Mouse (Mus musculus): ENCODE results near the gene Nr1d1.
A peak's percentile ranks its signal among the peaks of the same experiment; 100 is the strongest.

Nr1d1 gene

GRCm38 (mm10) chr11:98774582-98775347, at the start of gene Nr1d1:
Gene Nr1d1 (minus strand): TSS chr11:98775333.
- no peak for DNase-seq

- no peak for DNase-seq
These were observed 45.8 kb upstream of the Nr1d1 start for GRCm38 (mm10) chr11:98820968-98821367.

DNA sequence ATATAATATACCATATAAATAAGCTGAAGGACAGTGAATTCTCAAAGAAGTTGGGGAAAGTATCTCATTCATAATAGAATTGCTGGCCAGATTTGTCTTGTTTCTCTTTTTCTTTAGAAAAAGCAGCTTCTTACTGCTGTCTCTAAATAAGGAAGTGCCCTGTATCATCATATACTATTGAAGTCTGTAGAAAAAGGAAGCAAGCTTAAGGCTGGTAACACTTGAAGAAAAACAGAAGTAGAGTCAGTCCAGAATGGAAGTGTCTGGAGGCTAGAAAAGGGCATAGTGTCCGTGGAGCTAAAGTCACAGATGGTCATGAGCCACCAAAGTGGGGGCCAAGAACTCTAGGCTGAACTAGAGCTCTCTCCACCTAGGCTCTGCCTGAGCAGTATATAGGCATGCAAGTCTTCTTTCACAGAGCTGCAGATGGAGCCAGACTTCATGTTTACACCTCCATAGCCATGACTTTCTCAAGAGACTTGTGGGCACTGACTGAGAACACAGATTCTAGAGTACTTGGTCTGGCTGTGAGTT, 41.6 kb upstream of the Nr1d1 start:
- no peak for DNase-seq

DNA sequence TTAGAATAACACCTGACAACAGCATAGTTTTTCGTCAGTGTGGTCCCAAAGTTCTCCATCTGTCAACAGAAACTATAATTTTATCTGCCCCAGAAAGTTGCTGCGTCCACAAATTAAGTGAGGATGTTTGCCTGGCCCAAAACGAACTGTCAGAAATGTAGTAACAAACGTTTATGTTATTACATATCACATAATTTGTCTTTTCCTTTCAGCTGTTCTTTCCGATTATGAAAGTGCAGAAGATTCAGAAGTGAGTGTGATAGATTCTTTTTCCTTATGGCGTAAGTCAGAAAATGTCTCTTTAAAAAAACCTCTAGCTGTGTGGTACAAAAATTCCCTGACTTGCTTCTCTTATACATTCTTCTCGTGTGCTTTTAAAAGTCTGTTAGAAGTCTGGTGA, 35.6 kb upstream of the Nr1d1 start:
- DNase-seq: no peak

GRCm38 (mm10) chr11:98809457-98810290, 34.5 kb upstream of the Nr1d1 start:
- DNase-seq: peak; percentile 99

GRCm38 (mm10) chr11:98808417-98808816, 33.3 kb upstream of the Nr1d1 start:
- no peak for DNase-seq

- DNase-seq: no peak
These were observed 29.5 kb upstream of the Nr1d1 start, which contains the start of gene Casc3 for GRCm38 (mm10) chr11:98804605-98805004. Gene Casc3 (plus strand): TSS chr11:98804905.

GRCm38 (mm10) chr11:98797909-98798308, 22.8 kb upstream of the Nr1d1 start:
- DNase-seq: no peak

- no peak for DNase-seq
These were observed 22.2 kb upstream of the Nr1d1 start for GRCm38 (mm10) chr11:98797306-98797705.

- DNase-seq: peak; percentile 64
These were observed 21.5 kb upstream of the Nr1d1 start for GRCm38 (mm10) chr11:98796515-98797216.

DNA sequence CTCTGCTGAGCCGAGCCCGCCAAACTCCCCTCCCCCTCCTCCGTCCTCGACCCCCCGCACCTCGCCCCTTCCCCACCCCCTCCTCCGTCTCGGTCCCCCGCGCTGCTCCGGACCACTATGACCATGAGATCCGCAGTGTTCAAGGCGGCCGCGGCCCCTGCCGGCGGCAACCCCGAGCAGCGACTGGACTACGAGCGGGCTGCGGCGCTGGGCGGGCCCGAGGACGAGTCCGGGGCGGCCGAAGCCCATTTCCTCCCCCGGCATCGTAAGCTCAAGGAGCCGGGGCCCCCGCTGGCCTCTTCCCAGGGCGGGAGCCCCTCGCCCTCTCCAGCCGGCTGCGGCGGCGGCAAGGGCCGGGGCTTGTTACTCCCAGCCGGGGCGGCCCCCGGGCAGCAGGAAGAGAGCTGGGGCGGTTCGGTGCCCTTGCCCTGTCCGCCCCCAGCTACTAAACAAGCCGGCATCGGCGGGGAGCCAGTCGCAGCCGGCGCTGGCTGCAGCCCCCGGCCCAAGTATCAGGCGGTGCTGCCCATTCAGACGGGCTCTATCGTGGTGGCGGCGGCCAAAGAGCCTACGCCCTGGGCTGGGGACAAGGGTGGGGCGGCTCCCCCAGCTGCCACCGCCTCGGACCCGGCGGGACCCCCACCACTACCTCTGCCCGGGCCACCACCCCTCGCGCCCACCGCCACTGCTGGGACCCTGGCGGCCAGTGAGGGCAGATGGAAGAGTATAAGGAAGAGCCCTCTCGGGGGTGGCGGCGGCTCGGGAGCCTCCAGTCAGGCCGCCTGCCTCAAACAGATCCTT, 20.8 kb upstream of the Nr1d1 start:
- peak; percentile 50 for DNase-seq

DNA sequence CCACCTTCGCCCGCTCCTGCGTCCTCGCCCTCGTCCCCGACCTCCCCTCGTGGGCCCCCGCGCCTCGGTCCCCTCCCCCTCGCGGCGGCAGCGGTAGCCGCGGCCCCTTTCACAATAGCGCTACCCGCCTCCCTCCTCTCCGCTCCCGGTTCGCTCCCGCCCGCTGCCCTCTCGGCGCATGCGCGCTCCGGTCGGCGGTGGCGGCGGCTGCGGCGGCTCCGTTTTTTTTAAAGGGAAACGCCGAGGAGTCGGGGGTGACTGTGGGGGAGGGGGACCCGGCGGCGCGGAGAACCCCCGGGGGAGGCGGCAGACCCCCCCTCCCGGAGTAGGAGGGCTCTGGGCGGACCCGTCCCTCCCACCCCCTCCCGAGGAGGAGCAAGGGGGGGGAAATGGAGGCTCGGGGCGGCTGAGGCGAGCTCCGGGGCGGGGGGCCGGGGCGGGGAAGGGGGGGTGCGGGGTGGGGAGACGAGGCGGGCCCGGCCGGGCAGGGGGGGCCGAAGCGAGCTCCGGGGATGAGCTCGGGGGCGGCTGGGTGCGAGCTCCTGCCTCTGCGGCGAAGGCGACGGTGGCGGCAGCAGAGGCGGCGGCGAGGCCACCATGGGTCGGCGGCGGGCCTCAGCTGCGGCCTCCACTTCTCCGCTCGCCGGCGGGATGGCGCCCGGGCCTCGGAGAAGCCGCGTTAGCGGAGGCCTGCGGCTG, 20.0 kb upstream of the Nr1d1 start, which contains the start of gene Msl1:
Gene Msl1 (plus strand): TSS at position 502 of the 699 bp plus-strand sequence.
- peak; percentile 89 for DNase-seq

GRCm38 (mm10) chr11:98794469-98795014, 19.4 kb upstream of the Nr1d1 start:
- DNase-seq: peak; percentile 82

GRCm38 (mm10) chr11:98792081-98792480, 16.9 kb upstream of the Nr1d1 start:
- no peak for DNase-seq

GRCm38 (mm10) chr11:98791448-98791847, 16.3 kb upstream of the Nr1d1 start:
- no peak for DNase-seq

- DNase-seq: no peak
These were observed 15.6 kb upstream of the Nr1d1 start for GRCm38 (mm10) chr11:98790631-98791205.

DNA sequence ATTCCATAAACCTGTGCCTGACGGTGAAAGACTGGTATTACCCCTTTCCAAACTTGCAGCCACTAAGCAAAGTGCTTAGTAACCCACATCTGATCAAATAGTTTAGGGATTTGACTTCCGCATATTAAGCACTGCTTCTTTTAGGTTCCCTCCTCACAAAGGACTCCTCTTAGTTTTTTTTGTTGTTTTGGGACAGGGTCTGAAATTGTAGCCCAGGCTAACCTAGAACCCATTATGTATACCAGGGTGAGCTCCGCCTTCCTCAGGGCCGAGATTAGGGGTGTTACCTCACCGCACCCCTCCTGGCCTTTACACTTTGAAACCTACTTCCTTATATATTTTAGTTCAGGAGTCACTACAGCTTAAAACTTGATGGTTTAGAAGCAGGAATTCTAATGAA, 14.7 kb upstream of the Nr1d1 start:
- no peak for DNase-seq

DNA sequence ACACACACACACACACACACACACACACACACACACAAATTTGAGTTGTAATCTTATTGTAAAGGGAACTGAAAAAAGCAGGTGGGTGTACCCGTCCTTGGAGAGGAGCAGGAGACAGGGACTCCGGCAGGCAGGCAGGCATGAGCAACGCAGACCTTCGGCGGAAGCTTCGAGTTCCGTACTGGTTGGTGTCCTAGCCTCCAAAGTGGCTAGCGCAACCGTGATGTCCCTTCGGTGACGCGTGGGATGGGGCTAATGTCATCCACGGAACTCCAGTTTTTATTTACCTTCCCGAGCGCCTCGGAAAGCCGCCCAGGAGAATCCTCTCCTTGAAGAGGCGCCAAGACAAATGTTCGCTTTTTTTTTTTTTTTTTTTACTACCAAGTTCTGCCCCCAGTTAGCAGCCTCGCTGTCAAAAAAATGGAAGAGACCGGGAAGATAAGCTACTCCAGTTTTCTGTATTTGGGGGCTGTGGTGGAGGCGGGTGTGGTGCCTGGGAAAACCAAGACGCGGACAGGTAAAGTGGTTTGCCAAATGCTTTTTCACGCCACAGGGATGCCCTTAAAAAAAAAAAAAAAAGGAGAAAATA, 14.2 kb upstream of the Nr1d1 start:
- peak; percentile 52 for DNase-seq

GRCm38 (mm10) chr11:98788550-98789218, 13.6 kb upstream of the Nr1d1 start:
- peak; percentile 96 for DNase-seq

- DNase-seq: no peak
These were observed 13.0 kb upstream of the Nr1d1 start for GRCm38 (mm10) chr11:98788139-98788538.

Data from kidney, adult 9 months (tissue).